Mouse (Mus musculus): ENCODE results near the gene 7530416G11Rik.

Gene 7530416G11Rik

DNA sequence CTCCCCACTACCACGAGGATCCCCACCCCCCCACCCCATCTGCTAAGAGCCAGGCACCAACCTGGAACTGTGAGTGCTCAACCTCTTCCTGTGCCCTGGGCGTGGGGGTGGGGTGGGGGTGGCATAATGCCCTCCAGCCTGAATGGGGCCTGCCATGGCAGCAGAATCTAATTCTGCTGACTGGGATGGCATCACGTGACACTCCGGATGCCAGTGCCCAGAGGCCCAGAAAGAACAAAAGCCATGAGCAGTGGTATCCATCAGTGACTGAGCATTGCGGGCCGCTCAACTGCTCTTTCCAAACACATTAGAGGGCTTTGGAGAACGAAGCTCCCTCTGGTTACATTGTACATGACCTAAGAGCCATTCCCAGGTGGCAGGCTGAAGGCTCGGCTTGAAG lies at the start of gene 7530416G11Rik:
TSS of gene 7530416G11Rik (minus strand) at position 101 of the 400 bp plus-strand sequence.
- no peak for DNase-seq

GRCm38 (mm10) chr15:85546500-85546899 lies 43.5 kb upstream of the 7530416G11Rik start:
- no peak for DNase-seq

DNA sequence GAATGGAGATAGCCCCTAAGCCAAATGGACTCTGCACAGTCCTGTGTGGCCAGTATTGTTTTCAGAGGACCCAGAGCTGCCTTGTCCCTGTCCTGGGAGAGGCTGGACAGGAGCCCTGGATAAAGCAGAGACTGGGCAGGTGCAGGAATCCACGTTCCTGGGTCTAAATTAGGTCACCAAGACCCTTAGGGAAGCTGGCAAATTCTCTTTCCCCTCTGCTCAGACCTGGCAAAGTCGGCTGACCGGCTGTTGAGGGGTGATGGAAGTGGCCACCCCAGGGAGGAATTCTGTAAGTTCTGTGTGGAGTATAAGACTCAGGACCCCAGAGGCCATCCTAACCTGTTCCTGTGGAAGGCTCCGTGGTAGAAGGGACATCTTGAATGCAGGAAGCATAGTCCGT lies 42.3 kb upstream of the 7530416G11Rik start:
- DNase-seq, result no peak

- no peak for DNase-seq
Measured at GRCm38 (mm10) chr15:85538170-85538569, 35.1 kb upstream of the 7530416G11Rik start.

DNA sequence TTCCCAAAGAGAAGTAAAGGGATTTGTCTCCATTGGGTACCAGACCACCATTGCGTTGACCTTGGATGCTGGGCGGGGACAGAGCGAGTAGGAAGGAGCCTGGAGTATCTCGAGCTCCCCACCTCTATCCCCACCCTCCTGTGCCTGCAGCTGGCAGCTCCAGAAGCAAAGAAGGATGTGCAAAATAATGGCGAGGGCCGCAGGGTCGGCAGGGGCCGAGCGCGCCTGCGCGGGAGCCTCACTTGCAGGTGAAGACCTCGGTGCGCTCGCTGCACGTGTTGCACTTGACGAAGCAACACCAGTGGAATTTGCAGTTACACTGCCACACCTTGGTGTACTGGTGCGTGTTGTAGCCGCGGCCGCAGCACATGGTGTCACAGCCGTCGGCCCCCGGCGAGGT lies 34.1 kb upstream of the 7530416G11Rik start:
- DNase-seq, result no peak

GRCm38 (mm10) chr15:85534646-85535045 lies 31.6 kb upstream of the 7530416G11Rik start:
- DNase-seq, result no peak

DNA sequence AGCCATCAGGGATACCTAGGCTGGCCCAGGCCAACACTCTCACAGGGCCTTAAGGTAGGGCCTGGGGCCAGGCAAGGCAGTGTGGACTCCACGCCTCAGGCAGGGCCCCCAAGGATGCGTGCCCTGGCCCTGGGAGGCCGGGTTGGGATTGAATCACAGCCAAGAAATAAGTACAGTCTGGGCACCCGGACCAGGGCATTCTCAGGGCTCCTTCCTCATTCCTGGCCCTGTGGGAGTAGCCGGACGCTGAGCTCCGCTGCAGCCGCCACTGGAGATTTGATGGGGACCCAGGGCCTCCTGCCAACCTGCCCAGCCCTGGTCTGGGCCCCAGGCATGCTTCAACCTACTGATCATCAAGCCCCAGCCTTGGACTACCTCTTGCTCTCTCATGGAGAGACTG lies 31.2 kb upstream of the 7530416G11Rik start:
- DNase-seq, result peak; percentile 60

- peak; percentile 28 for DNase-seq
Measured at GRCm38 (mm10) chr15:85532063-85532462, 29.0 kb upstream of the 7530416G11Rik start.

DNA sequence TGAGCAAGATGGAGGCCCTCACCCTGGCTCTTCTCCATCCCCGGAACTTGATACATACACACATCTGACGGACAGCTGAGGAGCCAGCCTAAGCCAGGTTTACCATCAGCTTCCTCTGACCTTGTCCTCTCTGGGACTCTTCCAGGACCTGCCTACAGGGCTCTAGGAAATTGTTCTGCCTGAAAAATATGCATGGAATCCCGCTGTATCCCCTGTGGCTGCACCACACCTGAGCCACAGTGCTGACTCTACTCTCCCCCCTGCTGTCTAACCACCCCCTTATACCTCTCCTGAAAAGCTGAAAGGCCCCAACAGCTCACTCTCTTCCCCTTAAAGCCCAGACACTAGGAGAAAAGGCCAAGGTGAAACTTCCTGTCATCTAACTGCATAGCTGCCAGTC lies 26.9 kb upstream of the 7530416G11Rik start:
- no peak for DNase-seq

DNA sequence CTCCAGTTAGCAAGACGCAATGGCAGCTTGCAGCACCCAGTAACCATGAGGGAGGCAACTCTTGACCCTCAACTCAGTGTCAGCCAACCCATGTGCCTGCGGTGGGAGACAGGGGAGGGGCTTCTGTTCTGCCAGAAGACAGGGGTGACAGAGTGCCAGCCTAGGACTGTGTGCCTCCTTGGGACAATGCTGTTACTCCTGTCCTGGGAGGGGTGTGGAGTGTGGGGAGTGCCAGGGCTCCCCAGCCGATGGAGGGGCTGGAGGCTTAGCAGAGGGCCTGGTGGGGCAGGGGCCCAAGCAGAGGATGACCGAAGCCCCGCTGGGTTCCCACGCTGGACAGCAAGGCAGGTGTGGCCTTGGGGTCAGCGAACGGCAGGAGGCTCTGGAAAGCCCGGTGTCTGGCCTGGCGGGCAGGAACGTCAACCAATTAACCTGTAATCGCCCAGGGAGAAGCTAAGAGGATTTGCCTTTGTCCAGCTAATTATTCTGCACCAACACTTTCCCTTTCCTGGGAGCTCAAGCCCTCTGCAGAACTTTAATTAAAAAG lies 21.4 kb upstream of the 7530416G11Rik start:
- no peak for DNase-seq

DNA sequence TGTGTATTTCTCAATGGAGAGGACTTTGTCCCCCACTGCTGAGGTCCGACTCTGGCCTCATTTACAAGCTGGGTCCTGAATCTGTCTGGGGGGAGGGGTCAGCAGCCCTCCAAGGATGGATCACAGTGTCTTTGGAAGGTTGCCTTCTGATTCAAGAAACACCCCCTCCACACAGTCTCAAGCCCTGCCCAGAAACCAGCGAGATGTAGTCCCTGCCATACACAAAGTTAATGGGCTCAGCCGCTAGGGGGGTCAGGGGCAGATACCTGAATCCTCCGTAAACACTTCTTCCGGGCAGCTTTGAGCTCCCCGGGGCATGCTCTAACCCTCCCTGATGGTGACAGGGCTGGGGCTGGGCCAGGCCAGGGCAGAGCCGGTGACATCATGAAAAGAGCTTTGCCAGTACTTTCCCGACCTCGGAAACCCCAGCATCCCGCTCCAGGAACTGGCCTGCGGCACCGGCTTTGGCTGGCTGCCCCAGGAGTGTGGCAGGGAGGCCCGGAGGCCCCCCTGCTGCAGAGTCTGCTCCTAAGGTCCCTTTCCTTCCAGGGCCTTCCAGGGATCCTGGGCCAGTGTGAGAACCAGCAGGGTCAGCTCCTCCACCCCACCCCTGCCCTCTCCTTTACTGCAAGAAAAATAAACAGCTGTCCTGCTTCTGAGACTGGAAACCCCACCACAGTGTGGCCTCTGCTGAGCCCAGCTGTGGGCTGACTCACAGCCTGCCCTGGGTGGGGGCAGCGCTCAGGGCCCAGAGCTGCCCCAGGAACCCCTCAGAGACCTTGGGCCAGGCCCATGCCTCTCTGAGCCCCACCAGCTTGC lies 20.4 kb upstream of the 7530416G11Rik start:
- peak; percentile 68 for DNase-seq

- no peak for DNase-seq
Measured at GRCm38 (mm10) chr15:85519438-85519837, 16.4 kb upstream of the 7530416G11Rik start.

DNA sequence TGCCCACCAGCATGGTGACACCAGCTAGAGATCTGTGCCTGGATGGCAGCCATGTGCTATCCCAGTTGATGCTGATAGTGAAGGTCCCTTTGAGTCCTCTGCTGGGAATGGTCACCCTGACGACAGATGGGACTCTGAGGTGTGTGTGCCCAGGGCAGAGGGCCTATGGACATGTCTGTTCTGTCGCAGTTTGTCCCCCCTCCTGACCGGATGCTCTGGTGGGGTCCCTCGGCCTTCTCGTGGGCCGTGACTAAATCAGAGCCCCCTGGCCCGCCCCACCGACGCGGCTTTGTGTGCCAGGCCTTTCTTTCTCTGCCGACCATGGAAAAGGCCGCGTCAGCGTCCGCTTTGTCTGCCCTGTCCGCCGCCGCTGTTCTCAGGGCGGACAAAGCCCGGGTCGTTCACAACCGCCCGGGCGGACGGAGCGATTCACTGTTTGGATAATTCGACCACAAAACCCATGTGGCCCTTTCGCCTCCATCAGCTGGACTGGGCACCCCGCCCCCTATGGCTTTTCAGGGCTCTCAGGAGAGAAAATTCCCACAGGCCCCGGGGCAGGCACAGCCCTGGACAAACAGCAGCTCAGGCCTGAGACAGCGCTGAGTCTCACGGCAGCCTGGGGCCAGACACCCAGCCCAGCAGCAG lies 4.5 kb upstream of the 7530416G11Rik start:
- DNase-seq, result no peak

DNA sequence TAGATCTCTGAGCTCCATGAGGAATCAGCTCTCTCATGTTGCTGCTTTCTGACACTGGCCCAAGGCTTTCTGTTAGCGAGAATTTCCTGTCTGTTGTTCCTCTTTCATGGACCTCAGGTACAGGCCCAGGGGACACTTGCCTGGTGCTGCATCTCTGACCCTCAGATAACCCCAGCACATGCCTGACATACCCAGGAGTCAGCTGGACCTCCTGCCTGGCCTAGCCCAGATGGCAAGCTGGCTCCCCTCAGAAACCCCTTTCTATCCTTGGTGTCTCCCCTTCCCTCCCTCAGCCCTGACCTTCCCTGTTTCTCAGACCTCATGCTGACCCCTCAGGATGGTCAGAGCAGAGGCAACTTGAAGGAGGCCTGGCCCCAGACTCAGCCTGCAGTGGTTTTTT lies 3.7 kb upstream of the 7530416G11Rik start:
- DNase-seq, result no peak

GRCm38 (mm10) chr15:85505118-85505925 lies 2.3 kb upstream of the 7530416G11Rik start:
- peak; percentile 52 for DNase-seq

DNA sequence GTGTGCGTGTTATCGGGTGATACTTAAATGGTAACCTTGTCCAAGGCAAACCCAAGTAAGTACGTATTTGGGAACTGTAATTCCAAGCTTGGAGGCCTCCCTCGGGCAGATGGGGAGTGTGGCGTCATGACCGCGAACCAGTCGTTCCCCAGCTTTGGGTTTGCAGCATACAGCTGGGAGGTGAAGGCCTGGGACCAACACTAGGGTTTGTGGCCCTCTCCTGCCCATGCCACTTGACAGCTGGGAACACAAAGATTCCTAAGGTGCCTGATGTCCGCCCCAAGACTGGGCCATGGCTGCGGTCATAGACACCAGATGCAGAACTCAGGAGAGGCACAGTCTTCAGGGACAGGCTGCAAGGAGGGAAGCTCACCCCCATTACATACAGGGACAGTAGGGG lies 2.8 kb downstream of the 7530416G11Rik start:
- DNase-seq, result no peak

- DNase-seq, result no peak
Measured at GRCm38 (mm10) chr15:85497981-85498475, 5.0 kb downstream of the 7530416G11Rik start.

- DNase-seq, result no peak
Measured at GRCm38 (mm10) chr15:85497548-85497947, 5.5 kb downstream of the 7530416G11Rik start.

- DNase-seq, result no peak
Measured at GRCm38 (mm10) chr15:85494163-85494621, 8.8 kb downstream of the 7530416G11Rik start.

DNA sequence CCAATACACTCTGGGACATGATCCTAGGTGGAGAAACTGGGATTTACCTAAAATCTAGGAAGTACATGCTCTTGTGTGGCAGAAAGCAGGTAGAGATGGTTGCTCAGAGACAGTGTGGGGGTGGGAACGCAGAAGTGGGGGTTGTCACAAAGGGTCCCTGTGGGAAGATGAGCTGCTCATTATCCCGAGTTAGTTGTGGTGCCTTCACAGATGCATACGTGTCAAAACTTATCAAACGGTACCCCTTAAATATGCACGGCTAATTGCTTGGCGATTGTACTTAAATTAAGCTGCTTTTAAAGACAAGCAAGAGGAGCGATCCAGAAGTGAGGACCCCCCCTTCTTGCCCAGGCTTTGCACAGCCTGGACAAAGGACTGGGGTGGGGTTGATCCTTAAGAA lies 13.3 kb downstream of the 7530416G11Rik start:
- DNase-seq, result no peak

DNA sequence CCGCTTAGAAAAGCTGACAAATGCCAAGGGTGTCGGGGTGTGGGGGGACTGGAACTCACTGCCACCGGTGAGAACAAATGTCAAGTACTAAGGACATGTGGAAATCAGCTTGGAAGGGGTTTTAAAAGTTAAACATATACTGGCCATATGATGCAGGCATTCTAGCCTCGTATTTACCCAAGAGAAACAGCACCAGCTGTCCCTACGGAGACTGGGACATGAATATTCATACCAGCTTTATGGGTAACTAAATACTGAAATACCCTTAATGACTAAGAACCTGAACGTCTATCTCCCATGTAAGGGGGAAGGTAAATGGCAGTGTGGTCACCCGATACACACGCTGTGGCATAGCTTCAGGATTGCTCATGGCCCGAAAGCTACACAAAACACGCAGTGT lies 14.1 kb downstream of the 7530416G11Rik start:
- no peak for DNase-seq

DNA sequence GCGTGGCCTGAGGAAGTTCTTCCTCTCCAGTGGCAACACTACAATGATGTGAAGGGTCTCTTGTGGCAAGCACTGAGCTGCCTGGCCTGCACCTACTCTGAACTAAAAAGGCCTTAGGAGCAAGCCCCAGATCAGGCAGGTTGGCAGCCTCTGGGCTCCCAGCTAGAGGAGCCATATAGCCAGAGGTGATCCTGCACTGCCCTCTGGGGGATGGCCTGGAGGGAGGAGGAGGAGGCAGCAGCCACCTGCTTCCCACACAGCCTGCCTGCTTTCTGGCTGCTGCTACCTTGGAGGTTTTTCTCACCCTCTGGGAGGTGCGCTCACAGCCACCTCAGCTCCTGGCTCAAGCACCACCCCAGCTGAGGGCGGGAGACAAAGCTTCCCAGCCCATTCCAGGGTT lies 22.4 kb downstream of the 7530416G11Rik start:
- DNase-seq, result peak; percentile 68

DNA sequence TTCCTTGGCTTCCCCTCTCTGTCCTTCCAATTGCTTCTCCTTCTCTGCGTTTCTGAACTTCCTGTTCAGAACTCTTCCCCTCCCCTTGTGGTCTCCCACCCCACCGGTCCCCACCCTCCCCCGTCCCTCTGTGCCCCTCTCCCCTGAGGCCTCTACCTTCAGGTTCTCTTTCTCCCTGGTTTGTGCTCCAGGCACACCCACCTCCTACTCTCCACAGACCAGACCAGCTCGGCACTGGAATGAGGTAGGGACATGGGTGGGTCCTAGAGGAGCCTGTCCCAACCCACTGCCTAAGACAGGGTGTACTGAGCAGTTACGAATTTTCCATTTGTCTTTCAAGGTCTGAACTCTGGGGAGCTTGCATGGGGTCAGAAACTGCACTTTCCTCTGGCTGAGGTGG lies 23.1 kb downstream of the 7530416G11Rik start:
- DNase-seq, result peak; percentile 16
